Mouse (Mus musculus) stomach, postnatal 0 days (tissue): Measurements from ENCODE around the gene Rundc1.

ENCODE experiments used
- CTCF ChIP-seq: IDR thresholded peaks from 2 replicates; pipeline ENCODE4 v1.5.1; 2016; ENCODE audit warnings: antibody characterized with exemption, low read depth, mild to moderate bottlenecking, moderate library complexity
- EP300 ChIP-seq: optimal IDR thresholded peaks from 2 replicates; pipeline ENCODE3; 2016; ENCODE audit warnings: antibody characterized with exemption

GRCm38 (mm10) chr11:101460321-101460720 is 35.4 kb downstream of the Rundc1 start:
- no peak for TF ChIP-seq CTCF
- no peak for TF ChIP-seq EP300
